Mouse (Mus musculus): Measurements from ENCODE around the gene Thyn1. TPM values are rescaled to one million over a fixed set of nuclear protein-coding genes. Genes with fewer than 3 reads are reported as not detected.

Thyn1 gene
- 153 and 158 TPM in 2 replicates for polyA plus RNA-seq (2015; fragmentation: Nextera tagmentation; extraction: Ambion mirVana)

GRCm38 (mm10) chr9:26999461-27000395 is at the start of gene Thyn1, which contains the start of gene Acad8:
Gene Thyn1, plus strand, starts transcription at chr9:26999710.
Gene Acad8, minus strand, starts transcription at chr9:26999566.
- H3K9me3 ChIP-seq (ENCODE audit: control insufficient read depth, low read length) = no peaks in the 10 kb centered on the region
- peak within 1 kb of the TSS; percentile 58 for H3K4me3 ChIP-seq (replicated peaks; ENCODE audit: low read length)
- peak within 1 kb of the TSS; percentile 91 for H3K4me2 ChIP-seq (ENCODE audit: low read length)
- H3K36me3 ChIP-seq (ENCODE audit: control insufficient read depth, insufficient read depth) = no peaks in the 10 kb centered on the region; the same call in 1 of the 2 replicates
- H3K27me3 ChIP-seq (replicated peaks; ENCODE audit: control insufficient read depth, insufficient read depth, low read length) = no peaks in the 10 kb centered on the region
- under 1% methylated on average over 35 of the region's 35 CpGs for WGBS
- peak within 1 kb of the TSS; percentile 69 for H3K9ac ChIP-seq (replicated peaks; ENCODE audit: low read depth, low read length)
- H3K27ac ChIP-seq (ENCODE audit: low read length) = peak within 1 kb of the TSS; percentile 17
- peak; percentile 100 for ATAC-seq
- peaks cover 22% of the 10 kb centered on the region for H3K4me1 ChIP-seq (replicated peaks; ENCODE audit: control insufficient read depth, insufficient read depth, low read length)

- peaks cover 21% of the 10 kb centered on the region for H3K36me3 ChIP-seq (ENCODE audit: control insufficient read depth, insufficient read depth)
- H3K9ac ChIP-seq (replicated peaks; ENCODE audit: low read depth, low read length) = no peak overlapping the region
- no peak overlapping the region for H3K27ac ChIP-seq (ENCODE audit: low read length)
- 89% methylated on average over 9 of the region's 9 CpGs for WGBS
- H3K27me3 ChIP-seq (replicated peaks; ENCODE audit: control insufficient read depth, insufficient read depth, low read length) = no peaks in the 10 kb centered on the region
- no peaks in the 10 kb centered on the region for H3K4me1 ChIP-seq (replicated peaks; ENCODE audit: control insufficient read depth, insufficient read depth, low read length)
- H3K9me3 ChIP-seq (ENCODE audit: control insufficient read depth, low read length) = no peaks in the 10 kb centered on the region
- no peak overlapping the region for H3K4me3 ChIP-seq (replicated peaks; ENCODE audit: low read length)
- ATAC-seq = no peak
- no peak overlapping the region for H3K4me2 ChIP-seq (ENCODE audit: low read length)
Observed at GRCm38 (mm10) chr9:26977754-26978153, 21.8 kb upstream of the Thyn1 start.

GRCm38 (mm10) chr9:26978776-26979175 is 20.7 kb upstream of the Thyn1 start:
- H3K27me3 ChIP-seq (replicated peaks; ENCODE audit: control insufficient read depth, insufficient read depth, low read length) = no peaks in the 10 kb centered on the region
- no peak overlapping the region for H3K4me2 ChIP-seq (ENCODE audit: low read length)
- H3K36me3 ChIP-seq (ENCODE audit: control insufficient read depth, insufficient read depth) = peaks cover 20% of the 10 kb centered on the region
- no peak overlapping the region for H3K27ac ChIP-seq (ENCODE audit: low read length)
- 85% methylated on average over 3 of the region's 3 CpGs for WGBS
- no peak for ATAC-seq
- no peaks in the 10 kb centered on the region for H3K4me1 ChIP-seq (replicated peaks; ENCODE audit: control insufficient read depth, insufficient read depth, low read length)
- H3K9ac ChIP-seq (replicated peaks; ENCODE audit: low read depth, low read length) = no peak overlapping the region
- H3K9me3 ChIP-seq (ENCODE audit: control insufficient read depth, low read length) = no peaks in the 10 kb centered on the region
- no peak overlapping the region for H3K4me3 ChIP-seq (replicated peaks; ENCODE audit: low read length)

- Histone ChIP-seq H3K4me1 (replicated peaks; ENCODE audit: control insufficient read depth, insufficient read depth, low read length) (no peaks in the 10 kb centered on the region), H3K4me2 (ENCODE audit: low read length) (no peak overlapping the region), H3K27me3 (replicated peaks; ENCODE audit: control insufficient read depth, insufficient read depth, low read length) (no peaks in the 10 kb centered on the region), H3K4me3 (replicated peaks; ENCODE audit: low read length) (no peak overlapping the region), H3K9ac (replicated peaks; ENCODE audit: low read depth, low read length) (no peak overlapping the region), H3K9me3 (ENCODE audit: control insufficient read depth, low read length) (no peaks in the 10 kb centered on the region), H3K36me3 (ENCODE audit: control insufficient read depth, insufficient read depth) (peaks cover 30% of the 10 kb centered on the region), H3K27ac (ENCODE audit: low read length) (no peak overlapping the region)
- WGBS = 89% methylated on average over 2 of the region's 2 CpGs
- ATAC-seq = no peak
Observed at GRCm38 (mm10) chr9:26985090-26985613, 14.4 kb upstream of the Thyn1 start.

- Histone ChIP-seq H3K36me3 (ENCODE audit: control insufficient read depth, insufficient read depth) (peaks cover 36% of the 10 kb centered on the region), H3K4me1 (replicated peaks; ENCODE audit: control insufficient read depth, insufficient read depth, low read length) (no peaks in the 10 kb centered on the region), H3K27ac (ENCODE audit: low read length) (no peak overlapping the region), H3K4me2 (ENCODE audit: low read length) (no peak overlapping the region), H3K27me3 (replicated peaks; ENCODE audit: control insufficient read depth, insufficient read depth, low read length) (no peaks in the 10 kb centered on the region), H3K9me3 (ENCODE audit: control insufficient read depth, low read length) (no peaks in the 10 kb centered on the region), H3K9ac (replicated peaks; ENCODE audit: low read depth, low read length) (no peak overlapping the region), H3K4me3 (replicated peaks; ENCODE audit: low read length) (no peak overlapping the region)
- 97% methylated on average over 6 of the region's 6 CpGs for WGBS
- ATAC-seq = no peak
Observed at GRCm38 (mm10) chr9:26985668-26986277, 13.7 kb upstream of the Thyn1 start.

GRCm38 (mm10) chr9:26990181-26990580 is 9.3 kb upstream of the Thyn1 start:
- ATAC-seq = no peak
- Histone ChIP-seq H3K9ac (replicated peaks; ENCODE audit: low read depth, low read length) (no peak overlapping the region), H3K4me1 (replicated peaks; ENCODE audit: control insufficient read depth, insufficient read depth, low read length) (no peaks in the 10 kb centered on the region), H3K4me3 (replicated peaks; ENCODE audit: low read length) (no peak overlapping the region), H3K27me3 (replicated peaks; ENCODE audit: control insufficient read depth, insufficient read depth, low read length) (no peaks in the 10 kb centered on the region), H3K36me3 (ENCODE audit: control insufficient read depth, insufficient read depth) (peaks cover 30% of the 10 kb centered on the region), H3K27ac (ENCODE audit: low read length) (no peak overlapping the region), H3K4me2 (ENCODE audit: low read length) (no peak overlapping the region), H3K9me3 (ENCODE audit: control insufficient read depth, low read length) (no peaks in the 10 kb centered on the region)
- WGBS = 93% methylated on average over 4 of the region's 4 CpGs

- WGBS = 65% methylated on average over 10 of the region's 10 CpGs
- no peaks in the 10 kb centered on the region for H3K27me3 ChIP-seq (replicated peaks; ENCODE audit: control insufficient read depth, insufficient read depth, low read length)
Observed at GRCm38 (mm10) chr9:26993118-26993517, 6.4 kb upstream of the Thyn1 start.

GRCm38 (mm10) chr9:26993900-26994299 is 5.6 kb upstream of the Thyn1 start:
- peaks cover 14% of the 10 kb centered on the region for H3K36me3 ChIP-seq (ENCODE audit: control insufficient read depth, insufficient read depth)
- no peak for ATAC-seq
- no peaks in the 10 kb centered on the region for H3K9me3 ChIP-seq (ENCODE audit: control insufficient read depth, low read length)
- peaks cover 6% of the 10 kb centered on the region; the same call in 1 of the 2 replicates for H3K4me1 ChIP-seq (replicated peaks; ENCODE audit: control insufficient read depth, insufficient read depth, low read length)
- no peak overlapping the region for H3K9ac ChIP-seq (replicated peaks; ENCODE audit: low read depth, low read length)
- H3K4me2 ChIP-seq (ENCODE audit: low read length) = no peak overlapping the region
- H3K4me3 ChIP-seq (replicated peaks; ENCODE audit: low read length) = no peak overlapping the region
- 89% methylated on average over 3 of the region's 3 CpGs for WGBS
- no peak overlapping the region for H3K27ac ChIP-seq (ENCODE audit: low read length)
- no peaks in the 10 kb centered on the region for H3K27me3 ChIP-seq (replicated peaks; ENCODE audit: control insufficient read depth, insufficient read depth, low read length)

More at GRCm38 (mm10) chr9:26993118-26993517, 6.4 kb upstream of the Thyn1 start:
- H3K9me3 ChIP-seq (ENCODE audit: control insufficient read depth, low read length) = no peaks in the 10 kb centered on the region
- no peak overlapping the region for H3K27ac ChIP-seq (ENCODE audit: low read length)
- H3K4me3 ChIP-seq (replicated peaks; ENCODE audit: low read length) = no peak overlapping the region
- H3K4me1 ChIP-seq (replicated peaks; ENCODE audit: control insufficient read depth, insufficient read depth, low read length) = peaks cover 2% of the 10 kb centered on the region; the same call in 1 of the 2 replicates
- no peak for ATAC-seq
- no peak overlapping the region for H3K4me2 ChIP-seq (ENCODE audit: low read length)
- H3K9ac ChIP-seq (replicated peaks; ENCODE audit: low read depth, low read length) = no peak overlapping the region
- peaks cover 19% of the 10 kb centered on the region for H3K36me3 ChIP-seq (ENCODE audit: control insufficient read depth, insufficient read depth)

GRCm38 (mm10) chr9:26997062-26997461 is 2.4 kb upstream of the Thyn1 start:
- ATAC-seq = no peak
- Histone ChIP-seq H3K9ac (replicated peaks; ENCODE audit: low read depth, low read length) (no peak overlapping the region), H3K4me1 (replicated peaks; ENCODE audit: control insufficient read depth, insufficient read depth, low read length) (peaks cover 22% of the 10 kb centered on the region), H3K27me3 (replicated peaks; ENCODE audit: control insufficient read depth, insufficient read depth, low read length) (no peaks in the 10 kb centered on the region), H3K36me3 (ENCODE audit: control insufficient read depth, insufficient read depth) (no peaks in the 10 kb centered on the region), H3K27ac (ENCODE audit: low read length) (no peak overlapping the region), H3K9me3 (ENCODE audit: control insufficient read depth, low read length) (no peaks in the 10 kb centered on the region), H3K4me2 (ENCODE audit: low read length) (no peak overlapping the region), H3K4me3 (replicated peaks; ENCODE audit: low read length) (no peak overlapping the region)
- 86% methylated on average over 3 of the region's 3 CpGs for WGBS

Measured in forebrain, embryonic 16.5 days (tissue).